Mouse (Mus musculus) adrenal gland, postnatal 14 days (tissue): ENCODE measurements around the gene Foxe3. TPM values are rescaled to one million over a fixed set of nuclear protein-coding genes. Genes with fewer than 3 reads are reported as not detected.
"Not testable (repeated sequence)": the region's sequence is repeated elsewhere in the genome, so short reads cannot be mapped to it uniquely, and the experiment has no call there.

Experiments
- DNase-seq: peaks from one replicate; pipeline ENCODE4 v3.0.0; 2021; ENCODE audit warnings: mixed read lengths
- long read RNA-seq, 2 experiments: library from polyadenylated mRNA; stranded (forward); transcript quantifications; one replicate each; pipeline ENCODE4 v2.0.0; 2021
- total RNA-seq: library from RNA; stranded (reverse); gene quantifications from 2 replicates; pipeline ENCODE4 v1.2.3, GENCODE M21; 2021

Foxe3 gene
- not detected in 2 replicates for total RNA-seq
- long read RNA-seq, experiment 1, result 0 reads
- long read RNA-seq, experiment 2, result 0 reads

DNA sequence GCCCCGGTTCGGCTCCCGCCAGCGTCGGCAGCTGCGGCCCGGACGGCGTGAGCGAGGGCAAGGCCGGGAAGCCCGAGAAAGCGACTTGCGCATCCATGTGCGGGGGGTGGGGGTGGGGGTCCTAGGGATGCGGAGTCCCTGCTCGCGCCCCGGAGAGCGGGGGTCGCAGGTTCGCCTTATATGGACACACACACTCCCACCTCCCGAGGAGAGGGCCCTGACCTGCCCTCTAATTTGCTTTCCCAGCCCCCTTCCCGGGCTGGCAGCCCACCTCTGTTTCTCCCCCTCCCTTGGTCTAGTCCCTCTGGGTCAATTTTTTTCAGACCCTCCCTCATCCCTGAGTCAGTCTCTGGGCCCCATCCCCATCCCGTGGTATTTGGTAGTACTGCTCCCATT lies at the start of gene Foxe3:
TSS of gene Foxe3 (minus strand) at position 97 of the 396 bp plus-strand sequence.
- no peak for DNase-seq

DNA sequence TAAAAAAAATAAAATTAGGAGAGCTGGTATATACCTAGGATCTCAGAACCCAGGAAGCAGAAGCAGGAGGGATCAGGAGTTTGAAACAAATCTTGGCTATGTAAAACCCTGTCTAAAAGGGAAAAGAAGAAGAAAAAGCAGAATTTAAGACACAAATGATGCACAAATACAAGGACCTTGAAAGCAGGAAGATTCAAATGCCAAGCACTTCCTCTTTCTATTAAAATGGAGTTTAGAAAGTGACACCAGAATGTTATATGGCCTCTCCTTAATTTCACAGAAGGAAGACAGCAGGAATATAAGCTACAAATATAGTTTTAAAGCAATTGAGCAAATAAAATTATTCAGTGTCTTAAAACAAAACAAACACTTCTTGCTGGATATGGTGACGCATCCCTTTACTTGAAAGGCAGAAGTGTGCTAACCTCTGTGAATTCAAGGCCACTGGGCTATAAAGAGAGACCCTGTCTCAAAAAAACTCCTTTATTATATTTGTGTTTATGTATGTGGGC lies 47.5 kb upstream of the Foxe3 start:
- DNase-seq, result no peak

GRCm38 (mm10) chr4:114970736-114971135 lies 44.9 kb upstream of the Foxe3 start:
- no peak for DNase-seq

- not testable (repeated sequence) for DNase-seq
These were observed 35.1 kb upstream of the Foxe3 start for GRCm38 (mm10) chr4:114960881-114961280.

GRCm38 (mm10) chr4:114959533-114959932 lies 33.7 kb upstream of the Foxe3 start:
- DNase-seq, result no peak

- DNase-seq, result peak; percentile 19
These were observed 33.0 kb upstream of the Foxe3 start for GRCm38 (mm10) chr4:114958786-114959185.

GRCm38 (mm10) chr4:114958231-114958630 lies 32.4 kb upstream of the Foxe3 start:
- no peak for DNase-seq

DNA sequence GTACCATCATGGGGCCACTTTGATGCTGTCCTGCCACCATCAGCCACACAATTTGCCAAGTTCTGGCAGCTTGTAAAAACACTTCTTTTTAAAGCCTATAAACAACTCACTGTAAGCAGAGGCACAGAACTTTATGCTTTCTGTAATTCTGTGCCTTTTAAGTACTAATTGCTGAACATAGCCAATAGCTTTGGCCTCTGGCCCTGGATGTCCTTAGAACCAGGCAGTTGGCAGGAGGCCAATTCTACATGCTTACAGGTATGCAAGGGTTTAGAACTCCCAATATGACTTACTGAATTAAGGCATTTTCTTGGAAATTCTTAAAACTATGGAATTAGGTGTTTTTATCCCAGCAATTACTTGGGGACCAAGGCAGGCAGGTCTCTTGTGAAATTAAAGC lies 31.6 kb upstream of the Foxe3 start:
- peak; percentile 26 for DNase-seq

DNA sequence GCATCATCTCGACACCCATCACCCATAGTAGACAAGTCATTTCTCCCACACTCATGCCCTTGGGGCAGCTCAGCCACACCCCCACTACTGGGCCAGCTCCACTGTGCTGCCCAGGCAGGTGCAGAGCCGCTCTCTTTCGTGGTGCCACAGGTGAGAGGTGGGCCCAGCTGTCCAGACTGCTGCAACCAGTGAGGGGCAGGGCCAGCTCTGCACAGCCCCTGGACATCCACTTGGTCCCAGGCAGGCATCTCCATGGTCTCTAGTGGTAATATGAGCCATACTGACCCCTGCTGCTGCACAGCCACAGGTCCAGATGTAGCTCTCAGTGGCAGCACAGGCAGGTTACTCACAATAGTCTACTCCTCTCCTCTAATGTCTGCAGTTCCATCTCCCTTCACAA lies 27.4 kb upstream of the Foxe3 start:
- DNase-seq, result no peak

DNA sequence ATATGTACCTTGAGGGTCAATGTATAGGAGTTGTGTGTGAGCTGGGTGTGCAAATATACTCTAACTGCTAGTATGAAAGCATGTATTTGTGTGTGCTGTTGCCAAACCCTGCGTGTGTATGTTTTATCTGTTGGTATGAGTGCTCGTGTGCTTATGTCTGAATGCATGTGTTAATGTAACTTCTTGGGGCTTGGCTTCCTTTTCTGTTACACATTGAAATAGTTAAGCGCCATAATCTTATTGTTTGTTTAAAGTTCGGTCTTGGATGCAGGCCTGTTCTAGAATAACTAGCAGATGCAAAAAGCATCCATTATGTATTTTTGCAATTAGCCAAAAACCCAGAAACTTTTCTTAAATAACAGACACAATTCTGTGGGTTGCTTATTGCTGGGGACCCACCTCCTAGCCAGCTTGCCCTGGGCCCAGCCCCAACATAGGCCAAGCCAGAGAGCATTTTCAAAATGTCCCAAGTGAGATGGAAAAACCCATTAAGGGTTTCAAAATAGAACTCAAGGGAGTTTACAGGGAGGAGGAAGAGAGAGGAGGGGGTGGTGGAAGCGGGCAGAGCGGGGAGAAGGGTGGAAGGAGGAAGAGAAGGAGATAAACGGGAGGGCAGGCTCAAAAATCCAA lies 22.2 kb upstream of the Foxe3 start:
- DNase-seq, result peak; percentile 14

DNA sequence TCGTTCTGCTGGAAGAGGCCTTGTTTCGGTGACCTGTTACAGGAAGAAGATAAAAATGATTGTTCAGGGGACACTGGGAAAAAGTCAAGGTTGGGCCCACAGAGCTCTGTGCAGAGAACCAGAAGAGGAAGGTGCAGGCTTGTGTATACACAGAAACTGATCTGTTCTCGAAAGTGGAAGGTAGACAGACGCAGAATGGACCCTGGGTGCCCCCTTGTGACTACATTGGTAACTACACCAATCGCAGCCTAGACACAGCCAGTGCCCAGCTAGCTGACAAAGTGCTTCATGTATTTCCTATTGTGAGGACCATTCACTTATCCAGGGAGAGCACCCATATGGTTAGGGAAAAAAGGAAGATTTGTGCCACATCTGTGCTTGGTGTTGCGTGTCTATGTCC lies 21.6 kb upstream of the Foxe3 start:
- DNase-seq, result peak; percentile 89

DNA sequence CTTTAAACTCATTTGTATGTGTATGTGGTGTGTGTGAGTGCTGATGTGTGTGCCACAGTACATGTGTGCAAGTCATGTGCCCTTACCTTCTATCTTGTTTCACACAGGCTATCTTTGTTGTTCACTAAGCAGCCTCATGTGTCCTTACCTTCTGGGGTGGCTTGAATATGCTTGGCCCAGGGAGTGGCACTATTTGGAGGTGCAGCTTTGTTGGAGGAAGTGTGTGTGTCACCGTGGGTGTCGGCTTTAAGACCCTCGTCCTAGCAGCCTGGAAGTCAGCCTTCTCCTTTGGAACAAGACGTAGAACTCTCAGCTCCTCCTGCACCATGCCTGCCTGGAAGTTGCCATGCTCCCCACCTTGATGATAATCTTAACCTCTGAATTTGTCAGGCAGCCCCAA lies 20.6 kb upstream of the Foxe3 start:
- no peak for DNase-seq

- peak; percentile 60 for DNase-seq
These were observed 19.2 kb upstream of the Foxe3 start for GRCm38 (mm10) chr4:114945021-114945420.

GRCm38 (mm10) chr4:114942583-114942982 lies 16.8 kb upstream of the Foxe3 start:
- DNase-seq, result no peak

DNA sequence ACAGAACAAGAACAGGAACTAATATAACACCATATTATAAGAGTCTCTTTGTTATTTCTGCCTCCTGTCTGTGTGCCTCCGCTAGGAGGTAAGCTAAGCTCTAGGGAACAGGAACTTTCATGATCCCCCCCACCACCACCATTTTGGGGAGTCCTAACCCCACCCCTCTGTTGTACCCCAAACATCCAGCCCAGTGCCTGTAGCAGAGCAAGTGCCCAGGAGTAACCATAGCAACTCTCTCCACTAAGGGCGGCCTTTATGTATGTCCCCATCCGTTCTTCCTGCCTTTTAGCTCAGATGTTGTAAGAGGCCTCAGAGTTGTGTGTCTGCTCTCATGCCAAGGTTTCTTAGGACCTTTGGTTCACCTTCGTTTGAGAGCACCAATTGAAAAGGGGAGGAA lies 16.3 kb upstream of the Foxe3 start:
- no peak for DNase-seq

- DNase-seq, result no peak
These were observed 15.5 kb upstream of the Foxe3 start for GRCm38 (mm10) chr4:114941311-114941710.

DNA sequence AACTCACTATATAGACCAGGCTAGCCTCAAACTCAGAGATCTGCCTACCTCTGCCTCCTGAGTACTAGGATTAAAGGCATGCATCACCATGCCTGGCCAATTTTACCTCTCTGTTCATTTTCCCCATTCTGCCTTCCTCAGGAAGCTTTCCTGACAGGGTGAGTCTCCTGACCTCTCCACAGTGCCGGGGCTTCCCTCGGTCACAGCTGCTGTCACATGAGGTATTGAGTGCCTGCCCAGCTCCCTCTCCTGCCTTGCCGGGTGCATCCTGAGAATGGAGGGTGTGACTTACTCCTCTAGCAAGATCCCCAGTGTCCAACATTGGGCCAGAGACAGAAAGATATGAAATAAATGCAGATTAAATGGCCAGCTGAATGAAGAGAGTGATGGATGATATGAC lies 12.4 kb upstream of the Foxe3 start:
- DNase-seq, result no peak

DNA sequence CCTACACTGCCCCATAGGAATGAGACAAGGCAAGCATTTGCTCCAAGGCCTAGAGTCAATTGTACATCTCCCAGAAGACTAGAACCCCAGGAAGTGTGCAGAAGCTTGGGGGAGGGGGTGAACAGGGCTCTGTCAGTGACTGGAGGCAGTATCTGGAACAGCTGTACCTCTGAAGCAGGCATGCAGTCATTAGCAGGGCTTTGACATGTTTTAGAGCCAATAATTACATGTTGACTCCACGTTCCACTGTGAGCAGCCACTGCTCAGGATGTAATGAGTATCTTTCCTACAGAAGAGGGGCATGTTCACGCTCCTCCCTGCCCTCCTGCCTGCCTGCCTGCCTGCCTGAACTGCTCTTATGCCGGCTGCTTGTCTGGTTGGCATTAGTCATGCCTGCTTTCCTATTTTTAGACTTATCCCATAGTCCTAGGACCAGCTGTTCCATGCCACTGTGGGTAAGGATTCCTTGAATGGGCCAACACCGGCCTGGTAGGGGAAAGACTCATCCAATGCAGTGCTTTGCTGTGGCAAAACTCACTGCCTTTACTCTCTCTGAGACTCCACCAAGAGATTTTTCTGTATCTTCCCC lies 11.7 kb upstream of the Foxe3 start:
- DNase-seq, result no peak

GRCm38 (mm10) chr4:114934188-114934587 lies 8.4 kb upstream of the Foxe3 start:
- DNase-seq, result peak; percentile 54

DNA sequence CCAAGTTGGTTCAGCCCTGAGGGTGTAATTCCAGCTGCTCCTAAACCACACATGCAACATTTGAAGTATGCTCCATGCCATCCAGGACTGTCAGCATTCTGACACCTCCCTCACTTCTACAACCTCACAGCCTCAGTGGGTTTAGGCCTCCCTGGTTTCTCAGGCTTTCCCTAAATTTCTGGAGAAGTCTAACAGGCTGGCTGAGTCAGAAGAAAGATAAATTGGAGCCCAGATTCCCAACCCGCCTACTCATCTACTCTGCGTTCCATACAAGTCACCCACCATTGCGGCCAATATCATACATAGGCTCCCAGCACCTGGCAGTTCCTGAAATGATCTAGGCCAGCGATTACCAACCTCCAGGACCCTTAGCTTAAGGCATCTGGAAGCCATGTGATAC lies 6.9 kb upstream of the Foxe3 start:
- no peak for DNase-seq

DNA sequence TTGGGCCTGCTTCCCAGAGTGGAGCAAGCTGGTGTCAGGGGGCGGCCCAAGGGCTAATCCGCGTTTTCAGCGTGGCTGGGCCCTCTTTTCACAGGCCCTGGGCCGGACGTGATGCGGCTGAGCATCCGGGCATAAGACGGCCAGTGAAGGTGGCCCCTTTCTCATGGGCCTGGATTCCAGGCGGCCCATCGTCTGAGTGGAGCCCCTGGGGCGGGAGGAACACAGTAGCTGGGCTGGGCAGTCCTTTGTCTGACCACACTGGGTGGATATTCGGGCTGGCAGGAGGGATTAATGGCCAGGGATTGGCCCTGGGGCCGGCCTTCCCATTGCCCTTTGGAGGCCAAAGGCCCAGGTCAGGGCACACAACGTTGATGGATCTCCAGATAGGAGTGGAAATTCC lies 3.3 kb upstream of the Foxe3 start:
- DNase-seq, result no peak

- DNase-seq, result peak; percentile 53
These were observed 569 bp downstream of the Foxe3 start for GRCm38 (mm10) chr4:114924971-114925916.

- peak; percentile 85 for DNase-seq
These were observed 8.7 kb downstream of the Foxe3 start for GRCm38 (mm10) chr4:114917091-114917490.
